Mouse (Mus musculus): ENCODE measurements around the gene Fam53b.

Gene Fam53b

GRCm38 (mm10) chr7:132813416-132814088 lies at the start of gene Fam53b:
Gene Fam53b, minus strand, starts transcription at chr7:132813886.
- peak; percentile 84 for DNase-seq

DNA sequence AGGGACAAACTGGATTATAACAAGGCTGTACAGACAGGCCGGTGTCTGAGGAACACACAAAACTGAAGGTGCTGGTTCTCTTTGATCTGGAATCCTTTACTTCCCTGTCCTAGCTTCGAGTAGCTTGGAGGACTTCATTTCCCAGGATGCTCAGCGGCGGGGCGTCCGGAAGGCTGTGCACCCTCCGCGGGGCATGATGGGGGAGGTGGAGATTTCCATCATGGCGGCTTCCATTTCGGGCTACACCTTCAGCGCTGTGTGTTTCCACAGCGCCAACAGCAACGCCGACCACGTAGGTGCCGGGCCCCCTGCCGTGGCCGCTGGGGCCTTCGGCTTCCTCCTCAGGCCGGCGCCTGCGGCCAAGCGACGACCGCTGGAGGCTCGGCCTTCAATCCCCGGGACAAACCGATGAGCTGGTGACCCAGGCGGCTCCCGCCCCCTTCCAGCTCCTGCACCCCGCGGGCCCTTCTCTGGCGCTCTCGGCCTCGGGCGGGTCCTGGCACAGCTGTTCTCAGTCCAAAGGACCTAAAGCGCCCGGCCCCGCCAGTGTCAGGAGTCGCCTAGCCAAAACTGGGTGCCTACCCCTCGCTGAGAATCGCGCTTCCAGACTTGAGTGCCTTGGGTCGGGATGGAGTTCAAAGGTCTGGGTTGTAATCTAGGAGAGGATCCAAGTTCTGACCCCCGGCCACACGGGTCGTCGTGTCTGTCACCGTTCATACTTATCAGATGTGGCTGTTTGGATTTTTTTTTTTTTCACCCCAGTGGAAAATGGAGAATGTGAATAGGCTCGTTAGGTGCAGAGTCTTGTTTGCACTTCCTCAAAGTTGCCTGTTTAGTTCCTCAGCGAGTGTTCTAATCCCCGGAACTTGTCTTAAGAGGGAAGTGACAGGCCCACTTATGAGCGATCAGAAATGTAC lies 45.6 kb upstream of the Fam53b start, which contains the start of gene Abraxas2:
Gene Abraxas2, plus strand, starts transcription at position 184 of the 917 bp plus-strand sequence.
- DNase-seq = peak; percentile 94

DNA sequence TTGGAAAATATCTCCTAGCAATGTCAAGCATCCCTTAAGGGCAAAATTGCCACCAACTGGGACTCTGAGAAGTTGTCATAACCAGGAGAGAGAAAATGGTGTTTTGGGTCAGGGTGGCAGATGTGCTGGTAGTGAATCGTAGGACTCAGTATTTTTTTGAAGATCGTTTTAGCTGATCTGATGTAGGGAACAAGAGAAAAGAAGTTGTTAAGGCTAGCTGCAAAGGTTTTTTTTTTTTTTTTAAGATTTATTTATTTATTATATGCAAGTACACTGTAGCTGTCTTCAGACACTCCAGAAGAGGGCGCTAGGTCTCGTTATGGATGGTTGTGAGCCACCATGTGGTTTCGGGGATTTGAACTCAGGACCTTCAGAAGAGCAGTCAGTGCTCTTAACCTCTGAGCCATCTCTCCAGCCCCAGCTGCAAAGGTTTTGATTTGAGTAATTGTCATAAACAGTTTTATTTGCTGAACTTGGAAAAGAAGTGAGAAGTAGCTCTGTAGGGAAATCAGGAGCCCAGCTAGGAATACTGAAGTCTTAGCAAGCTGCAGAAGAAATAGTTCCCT lies 44.4 kb upstream of the Fam53b start:
- DNase-seq = no peak

- DNase-seq = no peak
Observed at GRCm38 (mm10) chr7:132856083-132856482, 42.4 kb upstream of the Fam53b start.

GRCm38 (mm10) chr7:132853946-132854345 lies 40.3 kb upstream of the Fam53b start:
- DNase-seq = no peak

- no peak for DNase-seq
Observed at GRCm38 (mm10) chr7:132853361-132853760, 39.7 kb upstream of the Fam53b start.

DNA sequence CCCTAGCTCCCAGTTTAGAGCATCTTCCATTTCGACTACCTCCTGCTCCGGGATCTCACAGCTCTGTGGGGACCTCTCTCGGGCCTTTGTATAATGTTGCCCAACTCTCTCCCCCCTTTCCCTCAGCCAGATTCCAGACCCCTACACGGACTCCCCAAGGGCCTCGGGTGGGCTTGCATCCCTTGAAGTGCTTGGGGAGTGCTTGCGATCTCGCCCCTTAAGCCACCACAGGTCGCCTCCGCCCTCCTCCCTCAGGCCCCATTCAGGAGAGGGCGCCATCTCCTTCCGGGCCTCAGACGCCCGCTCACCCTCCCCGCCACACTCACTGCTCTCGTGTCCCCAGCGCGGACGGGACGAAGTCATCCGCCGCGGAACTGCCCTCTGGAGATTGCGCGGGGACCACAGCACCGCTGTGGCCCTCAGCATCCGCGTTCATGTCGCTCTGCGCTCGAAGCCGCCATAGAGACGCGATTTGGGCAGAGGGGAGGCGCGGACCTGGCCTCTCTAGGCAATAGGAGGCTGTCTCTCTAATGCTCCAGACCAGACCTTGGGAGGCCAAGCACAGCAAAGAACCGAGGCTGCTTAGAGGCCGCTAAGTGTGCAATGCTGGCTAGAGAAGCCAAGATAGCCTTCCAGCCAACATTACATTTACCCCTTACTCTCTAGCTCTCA lies 38.6 kb upstream of the Fam53b start, which contains the start of gene Eef1akmt2:
Gene Eef1akmt2, minus strand, starts transcription at position 501 of the 672 bp plus-strand sequence.
- peak; percentile 90 for DNase-seq

DNA sequence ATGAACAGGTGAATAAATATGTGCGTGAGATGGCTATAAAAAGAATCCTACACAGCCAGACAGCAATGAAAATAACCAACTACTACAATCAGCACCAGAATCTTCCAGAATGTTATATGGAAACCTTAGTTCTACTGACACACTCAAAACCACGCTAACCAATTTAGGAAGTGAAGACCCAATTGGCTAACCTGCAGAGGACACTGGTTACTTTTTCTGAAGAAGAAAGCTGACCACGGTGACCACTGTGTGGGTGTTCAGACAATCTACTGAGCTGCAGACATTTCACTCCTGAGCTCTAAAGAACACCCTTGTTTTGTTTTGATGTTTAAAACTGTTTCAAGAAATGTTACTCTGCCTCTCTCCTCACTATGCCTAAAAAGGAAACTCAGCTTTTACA lies 29.5 kb upstream of the Fam53b start:
- DNase-seq = no peak

DNA sequence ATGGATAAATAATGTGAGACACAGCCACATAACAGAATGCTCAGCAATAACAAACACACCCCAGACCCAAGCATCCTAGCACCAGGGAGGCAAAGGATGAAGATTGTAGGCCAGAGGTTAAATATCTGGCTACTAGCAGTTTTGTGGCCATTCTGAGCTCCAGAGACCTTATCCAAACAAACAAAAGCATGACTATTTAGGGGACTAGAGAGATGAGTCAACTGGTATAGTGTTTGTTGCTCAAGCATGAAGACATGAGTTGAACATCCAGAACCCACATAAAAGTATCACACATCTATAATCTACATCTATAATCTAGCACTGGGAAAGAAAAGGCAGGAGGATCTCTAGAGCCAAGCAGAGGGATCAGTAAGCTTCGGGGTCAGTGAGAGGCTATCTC lies 28.8 kb upstream of the Fam53b start:
- no peak for DNase-seq

GRCm38 (mm10) chr7:132841287-132841686 lies 27.6 kb upstream of the Fam53b start:
- no peak for DNase-seq

DNA sequence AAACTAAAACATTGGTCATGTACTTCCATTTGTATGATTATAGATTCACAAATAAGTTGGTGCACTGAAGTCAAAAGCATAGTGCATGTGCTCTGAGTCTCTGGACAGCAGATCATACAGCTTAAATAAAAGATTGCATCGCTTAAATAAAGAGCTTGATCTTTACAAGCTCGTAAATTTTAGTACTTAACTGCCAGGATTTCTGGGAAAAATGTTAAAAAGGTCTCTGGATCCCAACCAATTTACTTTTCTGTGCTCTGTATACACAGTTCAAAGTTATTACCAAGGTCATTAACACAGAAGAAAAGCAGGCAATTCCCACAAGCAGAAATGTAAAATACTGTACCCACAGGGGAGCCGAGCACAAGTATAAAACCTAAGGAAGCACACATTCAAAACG lies 17.3 kb upstream of the Fam53b start:
- DNase-seq = no peak

GRCm38 (mm10) chr7:132824346-132825022 lies 10.8 kb upstream of the Fam53b start:
- no peak for DNase-seq

DNA sequence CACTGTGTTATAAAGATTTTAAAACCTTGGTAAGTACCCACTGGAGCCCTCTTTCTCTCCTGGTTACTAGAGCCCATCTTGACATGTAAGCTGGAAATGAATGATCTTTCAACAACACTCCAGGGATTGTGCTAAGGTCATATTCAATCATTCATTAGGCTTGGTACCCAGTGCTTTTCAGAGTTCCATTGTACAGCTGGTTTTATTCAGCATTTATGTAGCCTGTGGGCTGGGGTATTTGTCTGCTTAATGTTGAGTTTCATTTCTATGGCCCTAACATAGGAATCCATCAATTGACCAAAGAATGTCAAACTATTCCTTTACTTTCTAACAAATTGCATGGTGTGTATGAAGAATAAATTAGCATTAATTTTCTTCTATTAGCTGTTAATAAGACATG lies 10.1 kb upstream of the Fam53b start:
- DNase-seq = no peak

GRCm38 (mm10) chr7:132820692-132821091 lies 7.0 kb upstream of the Fam53b start:
- no peak for DNase-seq

DNA sequence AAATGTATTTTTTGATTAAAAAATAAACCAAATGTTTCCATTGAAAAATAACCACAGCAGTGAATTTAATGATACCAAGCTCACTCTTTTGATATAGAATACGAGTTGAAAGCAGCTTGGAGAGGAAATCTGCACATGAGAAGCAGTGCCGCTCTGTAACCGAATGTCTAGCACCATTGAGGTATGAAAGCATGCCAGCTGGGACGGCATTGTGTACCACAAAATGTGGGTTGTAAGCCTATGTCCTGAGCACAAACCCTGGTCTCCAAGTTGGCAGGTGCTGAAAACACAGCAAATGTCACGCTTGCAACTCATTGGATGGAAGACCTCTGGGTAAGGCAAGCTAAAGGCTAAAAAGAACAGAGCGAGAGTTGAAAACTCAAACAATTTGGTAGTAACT lies 3.4 kb upstream of the Fam53b start:
- DNase-seq = no peak

GRCm38 (mm10) chr7:132816528-132816927 lies 2.8 kb upstream of the Fam53b start:
- no peak for DNase-seq

- no peak for DNase-seq
Observed at GRCm38 (mm10) chr7:132815081-132815480, 1.4 kb upstream of the Fam53b start.

GRCm38 (mm10) chr7:132814089-132814450 lies 384 bp upstream of the Fam53b start:
- peak; percentile 36 for DNase-seq

GRCm38 (mm10) chr7:132812619-132813415 lies 869 bp downstream of the Fam53b start:
- peak; percentile 73 for DNase-seq

DNA sequence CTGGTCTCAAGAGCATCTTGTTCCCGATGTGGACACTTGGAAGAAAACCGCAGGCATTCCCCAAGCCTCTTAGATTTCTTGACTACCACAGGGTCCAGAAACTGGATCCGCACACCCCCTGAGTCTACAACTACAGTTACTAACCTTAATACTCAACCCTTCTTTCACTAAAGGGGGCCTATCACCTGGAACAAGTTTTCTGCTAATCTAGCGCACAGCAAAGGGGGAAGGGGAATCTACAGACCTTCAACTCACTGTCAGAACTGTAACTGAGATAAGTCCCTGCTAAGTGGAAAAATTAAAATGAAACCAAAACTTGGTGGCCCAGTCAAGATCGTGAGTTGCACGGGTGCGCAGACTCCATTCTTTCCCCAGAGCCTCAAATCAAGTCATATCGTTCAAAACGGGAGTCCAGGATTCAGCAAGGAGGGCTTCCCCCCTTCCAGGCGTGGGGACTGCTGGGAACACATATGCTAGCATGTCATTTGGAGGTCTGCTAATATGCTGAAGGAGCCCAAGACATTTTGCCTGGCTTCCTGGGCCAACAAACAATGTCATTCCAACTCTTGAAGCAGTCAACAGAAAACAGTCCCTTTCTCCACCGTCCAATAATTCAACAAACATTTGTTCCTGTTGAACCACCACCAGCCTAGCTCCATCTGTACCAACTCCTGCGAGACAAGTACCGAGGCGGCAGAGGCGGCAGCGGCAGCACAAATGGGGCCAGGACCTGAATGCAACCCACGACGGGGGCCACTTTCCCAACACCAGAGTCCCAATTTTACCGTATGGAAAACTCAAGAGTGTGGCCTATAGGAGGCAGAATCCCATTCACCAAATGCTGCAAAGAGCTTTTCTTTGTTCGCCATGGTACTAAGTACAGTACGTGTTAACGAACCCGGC lies 1.7 kb downstream of the Fam53b start:
- peak; percentile 45 for DNase-seq
